8 mouse cellular contexts compared by ENCODE assay signal in genomic region chr17:24352370-24353194, GRCm38 (mm10). TPM values are rescaled to one million over a fixed set of nuclear protein-coding genes. Genes with fewer than 3 reads are reported as not detected.
DNase-seq lines count a peak whose midpoint lies in the region; ATAC-seq and TF ChIP-seq lines count a peak whose summit lies in the region.

No protein-coding gene starts in this region.

- no peaks in the 10 kb centered on the region for H3K9me3 ChIP-seq in heart, embryonic 11.5 days (replicated peaks; ENCODE audit: control insufficient read depth, low read length)
- no peaks in the 10 kb centered on the region for H3K9me3 ChIP-seq in G1E (replicated peaks)
- no peaks in the 10 kb centered on the region for H3K9me3 ChIP-seq in midbrain, embryonic 13.5 days

- no peak for DNase-seq in heart, postnatal 36 days
- no peak for DNase-seq in G1E (ENCODE audit: low spot score)
- DNase-seq in kidney, adult 2 months: peak; percentile 63
- DNase-seq in adrenal gland, adult (ENCODE audit: inconsistent age in 2 of 2, low spot score in 1 of 2): no peak
- no peak for DNase-seq in layer of hippocampus, postnatal 14 days (ENCODE audit: low spot score in 2 of 2)

- peak; percentile 36; the same call in 1 of the 2 replicates for ATAC-seq in heart, embryonic 11.5 days (replicated peaks; ENCODE audit: insufficient number of reproducible peaks, low FRiP score, low TSS enrichment)
- no peak for ATAC-seq in G1E (ENCODE audit: extremely low read depth, insufficient number of reproducible peaks, low FRiP score, poor library complexity, severe bottlenecking)
- peak; percentile 25 for ATAC-seq in erythroblast, adult 5-6 weeks (replicated peaks; ENCODE audit: low FRiP score, poor library complexity, severe bottlenecking)
- no peak; the same call in 1 of the 2 replicates for ATAC-seq in midbrain, embryonic 13.5 days

- 0 out of 2 replicates have a peak, but pooled peaks cover 2% of the 10 kb centered on the region for H3K4me1 ChIP-seq in heart, embryonic 11.5 days (ENCODE audit: control insufficient read depth, insufficient read depth, low read length)
- H3K4me1 ChIP-seq in G1E (ENCODE audit: insufficient read depth, low read depth, low read length): peaks cover 57% of the 10 kb centered on the region
- H3K4me1 ChIP-seq in kidney, adult 2 months (ENCODE audit: control insufficient read depth, insufficient read depth, low read length): peaks cover 36% of the 10 kb centered on the region
- peaks cover 41% of the 10 kb centered on the region for H3K4me1 ChIP-seq in midbrain, embryonic 13.5 days (replicated peaks)

- intact Hi-C loops in heart, postnatal 36 days (cut with DNase I): loop anchor here (5.0 kb wide), 1 partner anchor 100 kb away; the partner anchor contains the start of gene Ccnf

- H3K4me2 ChIP-seq in heart, embryonic 11.5 days: peak overlapping the region; percentile 97
- H3K4me2 ChIP-seq in midbrain, embryonic 13.5 days (replicated peaks): peak overlapping the region; percentile 76

- no peaks in the 10 kb centered on the region for H3K36me3 ChIP-seq in heart, embryonic 11.5 days (ENCODE audit: control insufficient read depth, insufficient read depth, low read length)
- H3K36me3 ChIP-seq in G1E (replicated peaks): peaks cover 21% of the 10 kb centered on the region
- no peaks in the 10 kb centered on the region for H3K36me3 ChIP-seq in kidney, adult 2 months (ENCODE audit: control insufficient read depth, insufficient read depth, low read length)
- no peaks in the 10 kb centered on the region for H3K36me3 ChIP-seq in midbrain, embryonic 13.5 days

- no peak for TF ChIP-seq POLR2A in kidney, adult 2 months (IDR thresholded peaks at IDR 0.05; ENCODE audit: low read depth, low read length)

- peak overlapping the region; percentile 73 for H3K4me3 ChIP-seq in heart, embryonic 11.5 days (ENCODE audit: low read depth, low read length)
- peak overlapping the region; percentile 84 for H3K4me3 ChIP-seq in G1E (ENCODE audit: low read depth, low read length)
- H3K4me3 ChIP-seq in kidney, adult 2 months (ENCODE audit: insufficient read depth, low read depth, low read length): peak overlapping the region; percentile 88
- H3K4me3 ChIP-seq in midbrain, embryonic 13.5 days (replicated peaks): peak overlapping the region; percentile 84

- no peak for TF ChIP-seq CTCF in G1E (IDR thresholded peaks at IDR 0.05; ENCODE audit: low read depth, low read length)
- TF ChIP-seq CTCF in kidney, adult 2 months (conservative IDR thresholded peaks at IDR 0.05; ENCODE audit: insufficient read depth, insufficient read length, low read depth, low read length): no peak

- no peak overlapping the region for H3K27ac ChIP-seq in heart, embryonic 11.5 days (ENCODE audit: low read depth, low read length)
- H3K27ac ChIP-seq in kidney, adult 2 months (ENCODE audit: insufficient read depth, low read depth, low read length): peak overlapping the region; percentile 94
- peak overlapping the region; percentile 80 for H3K27ac ChIP-seq in midbrain, embryonic 13.5 days

- peaks cover 13% of the 10 kb centered on the region for H3K27me3 ChIP-seq in heart, embryonic 11.5 days (ENCODE audit: control insufficient read depth, insufficient read depth, low read length)
- peaks cover 7% of the 10 kb centered on the region for H3K27me3 ChIP-seq in G1E (ENCODE audit: insufficient read depth, low read length)
- H3K27me3 ChIP-seq in kidney, adult 2 months (replicated peaks; ENCODE audit: control insufficient read depth, insufficient read depth, low read length): no peaks in the 10 kb centered on the region
- H3K27me3 ChIP-seq in midbrain, embryonic 13.5 days: peaks cover 24% of the 10 kb centered on the region

- WGBS in heart, embryonic 11.5 days (ENCODE audit: insufficient replicate concordance): 6% methylated on average over 36 of the region's 36 CpGs
- 3% methylated on average over 36 of the region's 36 CpGs for WGBS in kidney, adult 2 months
- 2% methylated on average over 36 of the region's 36 CpGs for WGBS in midbrain, embryonic 13.5 days

- peak overlapping the region; percentile 86 for H3K9ac ChIP-seq in heart, embryonic 11.5 days (ENCODE audit: low read depth, low read length)
- peak overlapping the region; percentile 90 for H3K9ac ChIP-seq in midbrain, embryonic 13.5 days (replicated peaks)

RNA-seq across cellular contexts. Expression of gene Abca3, which starts 0.8 kb away (rescaled TPM):
- polyA plus RNA-seq in heart, embryonic 11.5 days (2014; fragmentation: Nextera tagmentation; extraction: Ambion mirVana): 6.3 and 9.2 TPM in 2 replicates
- 10 to 100 TPM; 13.5 to 15.5 TPM for total RNA-seq in heart, postnatal 36 days (2021)
- total RNA-seq in G1E (2014; fragmentation: Nextera tagmentation) (65.4 and 68.9 TPM in 2 replicates), G1E (2017) (22.1 and 24.0 TPM in 2 replicates)
- polyA plus RNA-seq in G1E (2012): 29.2 and 29.5 TPM in 2 replicates
- 7.3 and 16.1 TPM in 2 replicates for total RNA-seq in erythroblast, adult 5-6 weeks (2015; ENCODE audit: low replicate concordance)
- 11.1 and 14.8 TPM in 2 replicates for total RNA-seq in erythroblast, adult 5-6 weeks (2017; ENCODE audit: low replicate concordance)
- 214 and 230 TPM in 2 replicates for polyA plus RNA-seq in kidney, adult 2 months (2012; rRNA removed)
- 22.7 and 23.9 TPM in 2 replicates for polyA plus RNA-seq in midbrain, embryonic 13.5 days (2015; fragmentation: Nextera tagmentation; extraction: Ambion mirVana)
- total RNA-seq in layer of hippocampus, postnatal 14 days (2021): 100 to 1,000 TPM; 102 to 104 TPM

RNA-seq across cellular contexts. Expression of gene Abca17, which starts 1.7 kb away (rescaled TPM):
- polyA plus RNA-seq in heart, embryonic 11.5 days (2014; fragmentation: Nextera tagmentation; extraction: Ambion mirVana): 0.06 TPM in 1 of 2 replicates, not detected in the other
- total RNA-seq in heart, postnatal 36 days (2021): under 1 TPM in 1 of 2 experiments, not detected in 1; 0.08 TPM
- not detected in 2 replicates for total RNA-seq in G1E (2014; fragmentation: Nextera tagmentation)
- total RNA-seq in G1E (2017): under 0.01 and 0.12 TPM in 2 replicates
- not detected in 2 replicates for polyA plus RNA-seq in G1E (2012)
- total RNA-seq in erythroblast, adult 5-6 weeks (2015; ENCODE audit: low replicate concordance): not detected in 2 replicates
- total RNA-seq in erythroblast, adult 5-6 weeks (2017; ENCODE audit: low replicate concordance): not detected in 2 replicates
- polyA plus RNA-seq in kidney, adult 2 months (2012; rRNA removed): 0.16 and 0.31 TPM in 2 replicates
- polyA plus RNA-seq in midbrain, embryonic 13.5 days (2015; fragmentation: Nextera tagmentation; extraction: Ambion mirVana): 0.12 and 0.14 TPM in 2 replicates
- 1 to 10 TPM; 1.3 to 1.8 TPM for total RNA-seq in layer of hippocampus, postnatal 14 days (2021)

Comparison
In these comparisons a context has a peak if more than half of its experiments do, and no peak if none do; other contexts are left out.
1. ATAC-seq: peak in heart, embryonic 11.5 days (single experiment) and erythroblast, adult 5-6 weeks (single experiment); none in G1E (single experiment) and midbrain, embryonic 13.5 days (single experiment).
2. Peak in every context shown above with its lines, with median percentiles within 50 percentile points of each other: H3K4me3 ChIP-seq.